Mouse (Mus musculus): Measurements from ENCODE around the gene Kcnd2.

Gene Kcnd2

DNA sequence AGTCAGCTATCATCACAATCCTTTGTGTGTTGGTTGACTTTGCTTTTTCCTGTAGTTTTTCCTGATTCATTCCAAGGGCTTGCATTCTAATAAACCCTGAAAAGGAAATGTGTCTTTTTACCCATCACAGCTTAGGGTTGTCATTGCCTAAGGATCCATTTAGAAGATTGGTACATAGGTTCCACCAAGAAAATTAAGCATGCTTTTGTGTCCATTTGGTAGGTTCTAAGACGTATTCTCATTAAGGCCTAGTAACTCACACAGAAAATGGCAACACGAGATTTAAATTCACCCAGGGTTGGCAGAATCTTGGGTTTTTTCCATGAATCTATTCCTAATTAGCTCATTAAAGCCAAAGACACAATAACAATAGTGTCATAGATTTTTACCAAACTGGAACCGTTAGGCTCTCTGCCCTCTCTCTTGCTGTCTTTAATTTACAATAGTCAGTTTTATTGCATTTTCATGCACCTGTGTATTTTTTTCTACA lies 477.6 kb downstream of the Kcnd2 start:
- no peak for DNase-seq

- no peak for DNase-seq
Observed at GRCm38 (mm10) chr6:21697641-21698040, 482.3 kb downstream of the Kcnd2 start.

DNA sequence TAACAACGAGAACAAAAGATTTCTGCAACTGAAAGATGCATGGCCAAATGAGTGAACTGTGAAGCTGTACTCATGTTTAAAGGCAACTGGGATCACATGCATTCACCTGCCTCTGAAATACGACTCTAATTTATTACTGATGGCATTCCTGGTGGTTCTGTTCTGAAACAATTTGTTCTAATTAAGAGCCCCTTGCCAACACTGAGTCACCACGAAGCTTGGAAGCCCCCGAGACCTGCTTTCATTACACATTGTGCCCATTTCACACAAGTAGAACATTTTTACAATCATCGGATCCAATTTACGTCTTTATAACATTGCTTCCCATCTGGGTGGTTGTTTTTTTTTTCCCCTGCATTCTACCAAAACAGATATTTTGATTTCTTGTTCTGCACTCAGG lies 485.8 kb downstream of the Kcnd2 start:
- no peak for DNase-seq

GRCm38 (mm10) chr6:21709228-21709627 lies 493.9 kb downstream of the Kcnd2 start:
- DNase-seq, result peak; percentile 22 to 72

- peak; percentile 56 for DNase-seq
Observed at GRCm38 (mm10) chr6:21719121-21719520, 503.8 kb downstream of the Kcnd2 start.

GRCm38 (mm10) chr6:21722238-21722637 lies 506.9 kb downstream of the Kcnd2 start:
- DNase-seq, result peak; percentile 15 to 21

DNA sequence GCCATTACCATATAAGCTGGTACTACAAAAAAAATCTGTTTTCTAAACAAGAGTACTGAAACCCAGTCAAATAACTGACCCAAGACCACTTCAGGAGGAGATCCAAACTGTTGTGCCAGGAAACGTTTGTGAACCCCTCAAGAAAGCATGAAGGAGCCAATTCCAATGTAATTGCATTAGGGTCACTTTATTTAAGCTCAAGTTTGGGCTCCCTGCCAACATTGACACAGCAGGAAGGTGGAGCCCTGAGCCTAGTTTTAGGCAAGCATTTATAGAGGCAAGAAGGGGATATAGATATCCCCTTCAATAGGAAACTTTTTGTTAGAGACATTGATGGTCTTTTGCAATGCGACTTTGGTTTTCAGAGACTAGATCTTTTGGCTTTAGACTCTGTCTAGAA lies 525.3 kb downstream of the Kcnd2 start:
- peak in 1 of 2 experiments; percentile 30 for DNase-seq

- DNase-seq, result no peak
Observed at GRCm38 (mm10) chr6:21744615-21745266, 529.4 kb downstream of the Kcnd2 start.

DNA sequence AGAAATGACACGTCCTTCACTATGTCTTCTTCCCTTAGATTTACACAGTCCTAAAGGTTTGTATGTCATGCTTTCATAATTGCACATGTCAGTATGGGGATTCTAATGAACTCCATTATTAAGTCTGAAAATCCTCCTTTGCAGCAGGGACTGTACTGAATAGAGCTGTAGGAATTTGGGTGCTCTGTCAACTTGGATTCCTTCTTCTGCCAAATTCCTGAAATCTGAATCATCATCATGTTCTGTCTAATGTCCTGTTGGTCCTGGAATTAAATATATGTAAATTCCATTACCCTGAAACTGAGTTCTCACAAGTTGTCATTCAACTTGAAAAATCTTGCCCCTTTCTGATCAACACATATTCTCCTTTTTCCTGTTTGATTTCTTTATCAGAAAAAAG lies 532.2 kb downstream of the Kcnd2 start:
- no peak for DNase-seq

- peak; percentile 25 to 26 for DNase-seq
Observed at GRCm38 (mm10) chr6:21767787-21768221, 552.5 kb downstream of the Kcnd2 start.

DNA sequence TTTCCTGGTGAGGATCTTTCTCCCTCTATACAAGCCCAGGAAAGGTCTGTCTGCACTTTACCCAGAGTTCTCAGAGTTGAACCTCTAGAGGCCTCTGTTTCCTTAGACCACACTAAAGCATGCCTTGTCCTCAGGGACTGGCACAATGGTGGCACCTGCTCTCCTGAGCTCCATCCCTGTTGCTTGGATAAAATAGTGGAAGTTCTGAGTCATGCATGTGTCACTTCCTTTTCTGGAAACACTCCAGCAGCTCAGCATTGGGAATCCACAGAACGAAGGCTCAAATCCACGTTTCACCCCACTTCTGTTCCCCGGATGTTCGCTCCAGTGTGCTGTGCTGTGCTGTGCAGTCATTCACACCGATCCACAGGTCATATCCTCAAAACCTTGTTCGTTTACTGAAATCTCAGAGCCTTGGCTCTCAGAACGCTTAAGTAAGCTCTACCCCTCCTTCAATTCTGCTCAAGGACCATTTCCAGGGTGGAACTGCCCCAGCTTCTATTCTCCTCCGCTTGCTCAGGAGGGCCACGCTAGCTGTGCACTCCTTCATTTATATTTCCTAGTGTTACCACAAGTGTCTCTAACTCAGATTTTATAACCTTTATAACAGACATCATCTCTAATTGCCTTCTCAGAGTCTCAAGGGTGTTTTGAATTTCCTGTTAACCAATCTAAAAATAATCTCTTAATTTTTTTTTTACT lies 553.6 kb downstream of the Kcnd2 start:
- DNase-seq, result no peak

DNA sequence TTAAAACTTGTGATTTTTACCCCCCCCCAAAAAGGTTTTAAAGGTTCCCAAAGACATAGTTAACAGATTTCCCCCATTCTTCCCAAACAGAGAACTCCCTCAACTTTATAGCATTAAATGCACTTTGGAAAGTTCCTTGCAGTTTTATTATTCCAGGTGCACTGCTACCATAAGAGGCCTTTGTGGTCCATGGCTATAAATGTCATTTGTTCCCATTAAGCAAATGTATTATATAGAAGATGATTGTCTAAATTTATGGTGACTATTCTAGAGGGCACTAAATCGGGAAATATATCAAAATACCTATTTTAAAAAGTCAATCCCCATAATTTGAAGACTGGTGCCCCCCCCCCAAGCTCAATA lies 554.1 kb downstream of the Kcnd2 start:
- DNase-seq, result no peak

DNA sequence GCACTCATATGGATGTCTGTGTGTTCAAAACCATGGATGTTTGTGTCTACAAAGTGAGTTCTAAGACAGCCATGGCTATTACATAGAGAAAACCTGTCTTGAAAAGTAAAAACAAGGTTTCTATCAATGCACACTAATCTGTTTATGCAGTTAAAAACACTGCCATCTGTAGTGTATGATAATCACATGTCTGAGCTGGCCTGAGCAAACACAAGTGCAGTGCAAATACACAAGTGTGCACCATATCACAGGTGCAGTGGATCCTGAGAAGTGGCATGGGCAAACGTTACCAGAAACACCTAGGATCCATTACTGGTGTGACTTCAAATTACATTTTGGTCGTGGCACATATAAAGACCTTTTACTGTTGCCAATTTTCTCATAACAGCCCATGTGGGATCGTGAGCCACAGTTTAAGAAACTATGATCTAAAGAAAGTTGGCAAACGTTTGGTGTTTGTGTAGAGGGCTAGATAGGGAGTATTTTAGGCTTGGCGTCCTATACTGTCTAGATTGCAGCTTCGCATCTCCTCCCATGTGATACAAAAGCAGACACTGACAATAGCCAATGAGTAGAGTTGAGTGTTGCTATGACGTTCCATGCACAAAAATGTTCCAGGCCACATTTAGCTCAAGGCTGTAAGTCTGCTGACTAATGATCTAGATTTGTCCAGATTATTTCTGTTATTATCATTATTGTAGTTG lies 559.1 kb downstream of the Kcnd2 start:
- no peak for DNase-seq

All from cerebellum, postnatal 10 days (tissue).